Mouse (Mus musculus) hindbrain, embryonic 11.5 days (tissue): ENCODE results near the gene Ssu72. TPM values are rescaled to one million over a fixed set of nuclear protein-coding genes. Genes with fewer than 3 reads are reported as not detected.

Source experiments
- ATAC-seq: fragments of 200-750 bp; cut with Nextera tagmentation; 2 replicates; pipeline ENCODE4 v1.8.0; 2017; ENCODE audit warnings: mild to moderate bottlenecking, moderate TSS enrichment, moderate library complexity; ENCODE audit not compliant: low FRiP score
- DNase-seq: peaks from one replicate; pipeline ENCODE4 v3.0.0-alpha.2; 2015; ENCODE audit warnings: low spot score
- H3K27ac ChIP-seq: fragments of 300-500 bp; sonication (generic); 2 replicates; pipeline ENCODE4 v1.5.1; 2014; ENCODE audit warnings: mild to moderate bottlenecking, low read depth, low read length
- H3K27me3 ChIP-seq: fragments of 300-500 bp; sonication (generic); 2 replicates; pipeline ENCODE4 v1.6.1; 2014; ENCODE audit warnings: mild to moderate bottlenecking, low read length, moderate library complexity, mixed read lengths; ENCODE audit not compliant: control insufficient read depth, insufficient read depth
- H3K36me3 ChIP-seq: fragments of 300-500 bp; sonication (generic); 2 replicates; pipeline ENCODE4 v1.6.1; 2014; ENCODE audit warnings: mild to moderate bottlenecking, low read length, moderate library complexity, mixed read lengths; ENCODE audit not compliant: control insufficient read depth, insufficient read depth
- H3K4me1 ChIP-seq: fragments of 300-500 bp; sonication (generic); replicated peaks from 2 replicates; pipeline ENCODE4 v1.6.1; 2014; ENCODE audit warnings: low read length, mixed read lengths; ENCODE audit not compliant: control insufficient read depth, insufficient read depth
- H3K4me2 ChIP-seq: fragments of 300-500 bp; sonication (generic); replicated peaks from 2 replicates; pipeline ENCODE4 v1.6.1; 2014; ENCODE audit warnings: mild to moderate bottlenecking, low read depth, low read length
- H3K4me3 ChIP-seq: fragments of 300-500 bp; sonication (generic); 2 replicates; pipeline ENCODE4 v1.5.1; 2014; ENCODE audit warnings: low read depth, low read length
- H3K9ac ChIP-seq: fragments of 300-500 bp; sonication (generic); 2 replicates; pipeline ENCODE4 v1.6.1; 2014; ENCODE audit warnings: low read depth, low read length
- H3K9me3 ChIP-seq: fragments of 300-500 bp; sonication (generic); 2 replicates; pipeline ENCODE4 v1.6.1; 2016; ENCODE audit warnings: low read length; ENCODE audit not compliant: control insufficient read depth
- WGBS: fragments of 180-500 bp; shearing (Covaris S2); extraction: QIAGEN DNeasy Blood & Tissue Kit; methylation state at CpG from one replicate; pipeline ENCODE4 v1.1.7; 2014; 5-methylcytosine and 5-hydroxymethylcytosine counted together
- polyA plus RNA-seq: library from polyadenylated mRNA; unstranded; fragments of >200 nt; fragmentation: Nextera tagmentation; extraction: Ambion mirVana; gene quantifications from 2 replicates; pipeline ENCODE4 v1.2.1, GENCODE M21; 2014

Gene Ssu72
- polyA plus RNA-seq, 1 experiment from 2014 or later = 165 TPM

DNA sequence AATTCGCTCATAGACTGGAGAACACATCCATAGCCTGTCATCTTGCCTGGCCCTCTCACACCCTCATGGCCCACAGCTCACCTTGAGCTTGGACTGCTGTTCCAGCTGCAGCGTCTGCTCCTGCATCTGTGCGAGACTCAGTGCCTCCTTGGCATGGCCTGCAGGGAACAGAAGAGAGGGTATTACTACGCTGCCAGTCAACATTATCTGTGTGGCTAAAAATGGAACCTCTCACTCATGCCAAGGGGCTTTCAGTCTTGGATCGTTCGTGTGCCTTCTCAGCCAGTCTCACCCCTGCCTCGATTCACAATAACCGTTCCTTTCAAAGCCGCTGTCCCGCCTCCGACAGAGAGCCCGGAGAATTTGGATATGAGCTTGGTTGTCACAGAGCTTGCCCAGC lies 52.4 kb downstream of the Ssu72 start:
- 91% methylated on average over 12 of the region's 12 CpGs for WGBS
- peaks cover 7% of the 10 kb centered on the region; the same call in 1 of the 2 replicates for H3K36me3 ChIP-seq

DNA sequence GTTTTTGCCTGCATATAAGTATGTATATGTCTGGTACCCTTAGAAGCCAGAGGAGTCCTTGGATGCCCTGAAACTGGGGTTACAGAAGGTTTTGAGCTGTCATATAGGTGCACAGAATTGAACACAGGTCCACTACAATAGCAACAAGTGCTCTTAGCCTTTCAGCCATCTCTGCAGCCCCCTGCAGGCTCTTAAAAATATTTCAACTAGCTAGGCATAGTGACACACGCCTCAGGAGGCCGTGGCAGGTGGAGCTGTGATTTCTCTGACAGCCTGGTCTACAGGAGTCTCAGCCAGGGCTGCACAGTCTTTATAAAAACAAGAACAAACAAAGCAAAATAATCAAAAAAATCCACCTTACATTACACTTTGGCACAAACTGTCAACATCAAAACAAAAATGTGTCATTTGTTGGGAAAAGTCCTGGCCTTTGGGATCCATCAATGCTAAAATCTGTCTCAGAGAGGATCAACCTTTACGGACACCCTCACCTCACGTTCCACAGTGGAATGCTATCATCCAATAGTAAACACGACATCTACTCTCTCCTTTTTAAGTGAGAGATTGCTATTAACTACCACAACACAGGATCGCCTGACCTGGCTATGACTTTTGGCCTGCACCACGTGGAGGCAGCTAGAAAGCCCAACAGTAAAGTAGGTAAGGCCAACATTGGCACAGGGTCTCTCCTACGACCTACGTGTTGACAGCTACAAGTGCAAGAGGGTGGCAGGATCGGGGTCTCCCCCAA lies 55.4 kb downstream of the Ssu72 start:
- ATAC-seq (no peak; the same call in 1 of the 2 replicates), DNase-seq (no peak)
- peak overlapping the region; percentile 67 for H3K9ac ChIP-seq
- no peak overlapping the region for H3K27ac ChIP-seq
- H3K9me3 ChIP-seq = no peaks in the 10 kb centered on the region
- H3K36me3 ChIP-seq = no peaks in the 10 kb centered on the region
- no peaks in the 10 kb centered on the region for H3K27me3 ChIP-seq
- H3K4me2 ChIP-seq = peak overlapping the region; percentile 96
- H3K4me1 ChIP-seq = peaks cover 7% of the 10 kb centered on the region
- H3K4me3 ChIP-seq = peak overlapping the region; percentile 84
- WGBS = 6% methylated on average over 10 of the region's 10 CpGs

More for the DNA sequence above, 52.4 kb downstream of the Ssu72 start:
- Histone ChIP-seq H3K4me1 (peaks cover 7% of the 10 kb centered on the region), H3K27me3 (no peaks in the 10 kb centered on the region), H3K4me2 (no peak overlapping the region), H3K9ac (no peak overlapping the region), H3K9me3 (no peaks in the 10 kb centered on the region), H3K27ac (no peak overlapping the region), H3K4me3 (no peak overlapping the region)
- ATAC-seq (no peak), DNase-seq (no peak)

DNA sequence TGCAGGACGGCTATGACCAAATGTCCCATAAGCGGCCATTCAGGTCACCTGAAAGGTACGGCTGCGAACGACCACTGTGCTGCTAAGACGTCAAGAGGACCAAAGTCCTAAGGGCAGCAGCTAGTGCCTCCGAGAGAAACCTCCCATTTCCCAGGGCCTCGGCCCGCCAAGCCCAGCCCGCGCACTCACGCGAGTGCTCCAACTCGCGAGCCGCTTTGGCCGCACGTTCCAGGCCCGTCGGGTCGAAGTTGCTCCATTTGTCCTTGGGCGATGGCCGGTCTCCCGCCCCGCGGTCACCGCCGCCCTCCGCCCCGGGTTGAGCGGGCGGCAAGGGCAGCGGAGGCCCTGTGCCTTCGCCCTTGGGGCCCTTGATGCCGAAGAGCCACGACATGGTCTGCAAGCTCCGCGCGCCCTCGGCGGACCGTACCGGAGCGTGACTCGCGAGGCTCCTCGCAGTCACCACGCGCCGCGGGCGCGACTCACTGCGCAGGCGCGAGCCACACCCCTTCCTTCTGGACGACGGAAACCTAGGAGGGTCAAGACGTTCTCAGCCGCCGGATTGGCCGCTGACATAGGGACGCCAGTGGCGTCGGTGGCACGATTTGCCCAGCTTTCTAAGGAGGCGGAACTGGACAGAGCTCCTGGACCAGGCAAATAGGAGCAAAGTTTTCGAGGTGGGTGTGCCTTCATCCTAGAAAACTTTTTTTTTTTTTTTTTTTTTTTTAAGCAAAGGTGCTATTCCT lies 56.2 kb downstream of the Ssu72 start, which contains the start of gene Atad3a:
Gene Atad3a (minus strand): TSS at position 481 of the 743 bp plus-strand sequence.
- peak within 1 kb of the TSS; percentile 96 for H3K4me2 ChIP-seq
- no peaks in the 10 kb centered on the region for H3K36me3 ChIP-seq
- under 1% methylated on average over 68 of the region's 68 CpGs for WGBS
- H3K9me3 ChIP-seq = no peaks in the 10 kb centered on the region
- no peak within 1 kb of the TSS; the same call in 1 of the 2 replicates for H3K27ac ChIP-seq
- DNase-seq (peak; percentile 97), ATAC-seq (peak; percentile 97)
- H3K9ac ChIP-seq = peak within 1 kb of the TSS; percentile 78
- H3K27me3 ChIP-seq = no peaks in the 10 kb centered on the region
- H3K4me1 ChIP-seq = peaks cover 7% of the 10 kb centered on the region
- H3K4me3 ChIP-seq = peak within 1 kb of the TSS; percentile 84

DNA sequence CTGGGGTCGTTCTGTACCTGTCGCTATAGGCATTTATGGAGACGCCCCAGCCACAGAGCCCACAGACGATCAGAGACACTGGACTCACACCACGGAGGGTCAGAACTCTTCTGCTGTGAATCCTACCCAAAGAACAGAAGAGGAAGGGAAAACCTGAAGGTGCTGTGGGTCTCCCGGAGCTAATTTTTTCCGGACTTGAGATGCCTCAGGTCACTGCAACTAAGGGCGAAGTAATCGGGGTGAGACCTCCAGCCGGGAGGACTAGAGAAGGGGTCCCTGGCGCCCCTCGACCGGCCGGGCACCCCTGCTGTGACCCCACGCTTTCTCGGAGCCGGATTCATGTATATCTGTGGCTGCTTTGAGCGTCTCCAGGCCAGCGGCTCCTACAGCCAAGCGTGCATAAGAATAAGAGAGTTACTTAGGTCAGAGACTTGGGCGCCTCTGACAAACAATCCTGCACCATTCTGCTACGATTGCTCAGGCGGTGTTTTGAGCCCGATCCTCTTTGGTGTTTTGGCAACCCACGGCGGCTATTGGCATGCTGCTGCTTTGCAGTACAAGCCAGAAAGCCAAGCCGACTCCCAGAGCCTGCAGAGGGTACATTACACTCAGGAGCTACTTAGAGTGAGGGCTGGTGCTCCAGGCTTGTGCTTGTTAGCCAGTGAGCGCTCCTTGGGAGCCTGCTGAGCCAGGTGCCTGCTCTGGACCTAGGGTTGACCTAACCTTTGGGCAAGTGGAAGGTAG lies 56.9 kb downstream of the Ssu72 start:
- Histone ChIP-seq H3K27ac (no peak overlapping the region; the same call in 1 of the 2 replicates), H3K4me1 (peaks cover 7% of the 10 kb centered on the region), H3K36me3 (no peaks in the 10 kb centered on the region), H3K9ac (peak overlapping the region; percentile 78), H3K4me2 (peak overlapping the region; percentile 96), H3K4me3 (peak overlapping the region; percentile 84), H3K27me3 (no peaks in the 10 kb centered on the region), H3K9me3 (no peaks in the 10 kb centered on the region)
- no peak for DNase-seq
- WGBS = 2% methylated on average over 28 of the region's 28 CpGs
- ATAC-seq = 0 out of 2 replicates have a peak, but pooled peaks have one; percentile 17

DNA sequence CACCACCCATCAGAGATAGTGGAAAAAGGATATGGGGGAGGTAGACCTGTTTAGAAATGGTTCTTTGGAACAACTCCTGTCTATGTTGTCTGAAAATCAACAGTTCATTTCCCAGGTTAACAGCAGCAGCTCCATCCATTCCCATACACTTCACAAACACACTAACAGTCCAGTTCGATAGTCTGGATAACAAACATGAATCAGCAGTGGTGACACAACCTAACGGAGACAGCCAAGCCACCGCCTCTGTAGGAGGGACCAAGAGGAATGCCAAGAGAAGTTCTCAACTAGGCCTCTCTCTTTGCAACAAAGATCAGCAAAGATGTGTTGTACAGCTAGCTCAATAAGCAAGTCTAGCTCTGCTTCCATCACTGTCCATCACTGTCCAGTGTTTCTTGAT lies 57.8 kb downstream of the Ssu72 start:
- Histone ChIP-seq H3K9ac (no peak overlapping the region), H3K27ac (no peak overlapping the region), H3K4me3 (no peak overlapping the region), H3K36me3 (no peaks in the 10 kb centered on the region), H3K4me1 (peaks cover 7% of the 10 kb centered on the region), H3K9me3 (no peaks in the 10 kb centered on the region), H3K4me2 (no peak overlapping the region), H3K27me3 (no peaks in the 10 kb centered on the region)
- ATAC-seq (no peak), DNase-seq (no peak)
- 91% methylated on average over 3 of the region's 3 CpGs for WGBS

DNA sequence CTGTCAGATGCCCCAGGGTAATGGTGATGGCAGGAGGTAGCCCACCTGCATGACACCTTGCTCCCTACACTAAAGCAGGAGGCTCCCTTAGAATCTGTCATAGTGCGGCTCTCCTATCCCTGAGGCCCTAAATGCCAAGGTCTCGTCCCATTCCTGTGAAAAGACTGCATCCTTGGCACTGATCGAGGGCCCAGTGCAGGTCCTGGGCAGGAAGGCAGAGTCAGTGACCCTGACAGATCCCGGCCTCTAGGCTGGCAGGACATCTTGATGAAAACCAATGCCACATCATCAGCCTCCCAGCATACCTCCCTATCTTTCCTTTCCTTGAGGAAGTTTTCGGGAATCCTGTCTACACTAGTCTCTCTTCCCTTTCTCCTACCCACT lies 64.9 kb downstream of the Ssu72 start:
- no peaks in the 10 kb centered on the region for H3K36me3 ChIP-seq
- peak overlapping the region; percentile 83 for H3K9ac ChIP-seq
- H3K9me3 ChIP-seq = no peaks in the 10 kb centered on the region
- H3K27me3 ChIP-seq = peaks cover 16% of the 10 kb centered on the region
- no peak for DNase-seq
- WGBS = 59% methylated on average over 5 of the region's 5 CpGs
- peak overlapping the region; percentile 86; the same call in 1 of the 2 replicates for H3K4me2 ChIP-seq
- 0 out of 2 replicates have a peak, but pooled peaks have one; percentile 2 for ATAC-seq
- H3K4me3 ChIP-seq = peak overlapping the region; percentile 52
- peaks cover 2% of the 10 kb centered on the region; the same call in 1 of the 2 replicates for H3K4me1 ChIP-seq
- no peak overlapping the region for H3K27ac ChIP-seq

DNA sequence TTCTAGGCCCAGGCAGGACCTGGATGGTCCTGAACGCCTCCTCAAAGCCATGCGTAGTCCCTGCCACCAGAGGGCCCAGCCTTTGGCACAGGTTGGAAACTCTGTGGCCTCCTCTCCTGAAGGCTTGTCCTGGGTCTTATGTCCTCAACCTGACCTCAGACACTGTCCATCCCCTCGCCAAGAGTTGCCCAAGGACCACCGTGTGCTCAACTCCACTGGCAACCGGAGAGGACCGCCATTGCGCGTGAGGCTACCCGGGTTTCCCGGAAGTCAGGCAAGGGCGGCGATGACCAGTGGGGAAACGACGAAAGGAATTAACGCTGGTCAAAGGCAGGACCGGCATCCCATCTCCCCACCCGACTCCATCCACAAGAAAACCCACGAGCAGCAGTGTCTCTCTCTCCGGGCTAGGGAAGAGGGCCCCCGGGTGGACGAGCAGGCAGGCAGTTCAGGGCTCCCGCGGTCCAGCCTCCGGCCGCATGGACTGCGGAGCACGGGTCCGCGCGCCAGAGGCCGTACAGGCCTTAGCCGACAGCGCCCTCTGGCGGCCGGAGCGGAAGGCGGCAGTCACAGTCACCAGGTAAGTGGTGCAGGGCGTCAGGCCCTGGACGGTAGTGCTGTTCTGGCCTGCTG lies 65.4 kb downstream of the Ssu72 start:
- Histone ChIP-seq H3K9me3 (no peaks in the 10 kb centered on the region), H3K27ac (no peak overlapping the region), H3K4me1 (peaks cover 2% of the 10 kb centered on the region; the same call in 1 of the 2 replicates), H3K36me3 (no peaks in the 10 kb centered on the region), H3K4me3 (peak overlapping the region; percentile 52), H3K4me2 (peak overlapping the region; percentile 86), H3K27me3 (peaks cover 20% of the 10 kb centered on the region), H3K9ac (peak overlapping the region; percentile 83)
- under 1% methylated on average over 39 of the region's 39 CpGs for WGBS
- ATAC-seq (peak; percentile 94), DNase-seq (peak; percentile 97)

DNA sequence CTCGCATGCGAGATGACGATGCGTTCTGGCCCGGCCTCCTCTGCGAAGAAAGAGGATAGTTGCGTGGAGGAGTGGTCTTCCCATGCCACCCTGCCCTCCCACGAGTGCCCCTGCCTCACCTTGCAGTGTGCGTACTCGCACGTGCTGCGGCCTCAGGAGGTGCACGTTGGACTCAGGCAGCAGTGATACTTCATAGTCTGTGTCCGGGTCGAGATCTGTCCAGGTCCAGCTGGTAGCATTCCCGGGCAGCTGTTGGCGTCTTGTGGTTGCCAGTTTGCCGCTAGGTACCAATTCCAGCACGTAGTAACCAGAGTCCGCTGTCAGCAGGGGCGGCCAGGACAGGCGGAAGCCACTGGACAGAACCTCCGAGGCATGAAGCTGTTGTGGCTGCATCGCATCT lies 66.0 kb downstream of the Ssu72 start:
- peaks cover 26% of the 10 kb centered on the region for H3K27me3 ChIP-seq
- peak overlapping the region; percentile 83 for H3K9ac ChIP-seq
- H3K36me3 ChIP-seq = no peaks in the 10 kb centered on the region
- WGBS = 46% methylated on average over 24 of the region's 24 CpGs
- peak overlapping the region; percentile 86 for H3K4me2 ChIP-seq
- H3K9me3 ChIP-seq = no peaks in the 10 kb centered on the region
- H3K4me3 ChIP-seq = peak overlapping the region; percentile 52
- ATAC-seq (no peak), DNase-seq (no peak)
- peaks cover 2% of the 10 kb centered on the region; the same call in 1 of the 2 replicates for H3K4me1 ChIP-seq
- no peak overlapping the region for H3K27ac ChIP-seq
